Mouse (Mus musculus): ENCODE measurements around the gene Ebi3. TPM values are rescaled to one million over a fixed set of nuclear protein-coding genes. Genes with fewer than 3 reads are reported as not detected.

The Ebi3 gene
- polyA plus RNA-seq, 1 experiment from 2014 or later: 2.2 TPM

DNA sequence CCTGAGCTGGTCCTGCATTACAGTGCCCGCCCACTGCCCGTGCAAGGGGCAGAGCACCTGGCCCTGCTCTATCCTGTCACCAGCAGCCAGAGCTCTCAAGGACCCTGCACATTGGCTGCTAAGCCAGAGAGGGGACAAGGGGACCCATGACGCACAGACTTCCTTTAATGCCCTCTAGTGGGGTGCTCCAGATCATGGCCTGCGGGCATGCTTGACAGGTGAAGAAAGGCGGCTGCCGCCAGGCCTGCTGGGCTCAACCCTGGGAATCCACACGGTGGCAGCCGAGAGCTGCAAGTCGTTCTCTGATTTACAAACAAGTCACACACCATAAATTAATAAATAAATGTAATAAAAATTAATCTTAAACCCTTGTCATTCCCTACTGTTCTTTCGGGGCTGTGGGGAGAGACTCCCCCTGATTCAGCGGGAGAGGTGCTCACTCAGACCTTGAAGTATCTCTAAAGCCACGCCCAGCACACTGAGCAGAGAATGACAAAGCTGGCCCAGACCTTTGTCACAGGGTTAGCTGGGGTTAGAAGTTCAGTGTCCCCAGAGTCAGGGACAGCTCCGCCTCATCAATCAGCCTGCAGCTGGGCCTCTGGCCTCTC is 23.9 kb downstream of the Ebi3 start:
- Histone ChIP-seq H3K9me3 (ENCODE audit: control insufficient read depth, low read length) (no peaks in the 10 kb centered on the region), H3K27ac (ENCODE audit: low read depth, low read length) (no peak overlapping the region), H3K4me1 (ENCODE audit: control insufficient read depth, insufficient read depth, low read length) (peaks cover 10% of the 10 kb centered on the region; the same call in 1 of the 2 replicates), H3K4me3 (ENCODE audit: low read length) (no peak overlapping the region), H3K27me3 (ENCODE audit: control insufficient read depth, insufficient read depth, low read length) (no peaks in the 10 kb centered on the region), H3K4me2 (replicated peaks; ENCODE audit: low read depth, low read length) (no peak overlapping the region), H3K36me3 (ENCODE audit: control insufficient read depth, insufficient read depth, low read length) (no peaks in the 10 kb centered on the region), H3K9ac (ENCODE audit: low read depth, low read length) (no peak overlapping the region)
- WGBS: 14% methylated on average over 13 of the region's 13 CpGs
- peak; percentile 80 for ATAC-seq (ENCODE audit: low FRiP score, low TSS enrichment)

DNA sequence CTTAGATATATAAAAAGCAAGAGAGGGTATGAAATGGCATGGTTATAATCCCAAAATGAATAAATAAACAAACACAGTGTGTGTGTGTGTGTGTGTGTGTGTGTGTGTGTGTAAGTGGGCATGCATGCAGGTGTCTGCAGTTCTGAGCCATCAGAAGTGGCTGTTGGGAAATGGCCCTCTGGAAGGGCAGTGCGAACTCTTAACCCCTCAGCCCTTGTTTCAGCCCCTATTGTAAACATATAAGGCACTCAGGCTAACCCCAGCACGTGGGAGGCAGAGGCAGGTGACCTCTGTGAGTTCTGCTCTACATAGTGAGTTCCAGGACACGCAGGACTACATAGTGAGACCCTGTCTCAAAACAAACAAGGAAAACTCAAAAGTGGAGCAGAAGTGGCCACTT is 24.9 kb downstream of the Ebi3 start:
- H3K4me3 ChIP-seq (ENCODE audit: low read length): no peak overlapping the region
- no peak for ATAC-seq (ENCODE audit: low FRiP score, low TSS enrichment)
- no peak overlapping the region for H3K9ac ChIP-seq (ENCODE audit: low read depth, low read length)
- H3K36me3 ChIP-seq (ENCODE audit: control insufficient read depth, insufficient read depth, low read length): no peaks in the 10 kb centered on the region
- H3K4me1 ChIP-seq (ENCODE audit: control insufficient read depth, insufficient read depth, low read length): 0 out of 2 replicates have a peak, but pooled peaks cover 9% of the 10 kb centered on the region
- no peak overlapping the region for H3K27ac ChIP-seq (ENCODE audit: low read depth, low read length)
- H3K27me3 ChIP-seq (ENCODE audit: control insufficient read depth, insufficient read depth, low read length): no peaks in the 10 kb centered on the region
- no peaks in the 10 kb centered on the region for H3K9me3 ChIP-seq (ENCODE audit: control insufficient read depth, low read length)
- no peak overlapping the region for H3K4me2 ChIP-seq (replicated peaks; ENCODE audit: low read depth, low read length)
- WGBS: 27% methylated on average over 3 of the region's 3 CpGs

DNA sequence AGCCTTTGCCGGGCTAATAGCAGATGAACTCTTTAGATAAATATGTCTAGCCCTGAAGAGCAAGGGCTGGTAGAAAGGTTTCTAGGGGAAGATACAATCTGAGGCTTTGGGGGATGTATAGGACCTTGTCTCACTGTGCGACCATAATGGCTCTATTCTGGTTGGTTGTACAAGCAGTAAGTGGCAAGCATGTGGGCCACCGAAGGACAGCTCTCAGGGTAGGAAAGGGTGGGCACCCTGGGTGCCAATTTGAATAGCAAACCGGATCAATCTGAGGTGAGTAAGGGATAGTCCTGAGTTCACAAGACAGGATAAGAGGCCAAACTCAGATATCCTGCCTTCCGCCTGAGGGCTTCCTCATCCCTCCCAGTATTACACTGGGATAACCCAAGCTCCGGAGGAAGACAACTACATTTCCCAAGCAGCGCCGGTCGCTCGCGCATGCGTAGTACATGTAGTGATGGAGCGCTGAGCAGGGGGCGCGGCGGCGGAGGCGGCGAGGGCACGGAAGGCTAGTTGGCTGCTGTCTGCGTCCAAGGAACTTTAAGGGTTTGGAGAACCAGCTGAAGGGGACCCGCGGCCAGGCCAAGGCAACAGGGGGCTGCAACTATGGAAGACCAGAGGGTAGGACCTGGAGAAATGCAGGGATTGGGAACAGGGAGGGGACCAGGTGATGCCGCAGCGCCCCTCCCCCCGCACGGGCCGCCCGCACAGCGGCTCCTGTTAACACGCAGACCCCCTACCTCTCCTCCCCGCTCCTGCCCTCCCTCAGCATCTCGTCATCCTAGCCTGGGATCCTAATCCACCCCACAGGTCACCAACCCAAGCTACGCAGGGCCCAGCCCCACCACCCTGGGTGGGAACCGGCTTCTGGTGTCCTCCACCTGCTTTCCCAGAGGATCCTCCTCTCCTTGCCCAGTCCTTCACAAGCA is 33.9 kb downstream of the Ebi3 start, which contains the start of gene Fsd1:
Gene Fsd1 (plus strand): TSS at position 480 of the 932 bp plus-strand sequence.
- ATAC-seq (ENCODE audit: low FRiP score, low TSS enrichment): peak; percentile 78
- H3K4me1 ChIP-seq (ENCODE audit: control insufficient read depth, insufficient read depth, low read length): no peaks in the 10 kb centered on the region

DNA sequence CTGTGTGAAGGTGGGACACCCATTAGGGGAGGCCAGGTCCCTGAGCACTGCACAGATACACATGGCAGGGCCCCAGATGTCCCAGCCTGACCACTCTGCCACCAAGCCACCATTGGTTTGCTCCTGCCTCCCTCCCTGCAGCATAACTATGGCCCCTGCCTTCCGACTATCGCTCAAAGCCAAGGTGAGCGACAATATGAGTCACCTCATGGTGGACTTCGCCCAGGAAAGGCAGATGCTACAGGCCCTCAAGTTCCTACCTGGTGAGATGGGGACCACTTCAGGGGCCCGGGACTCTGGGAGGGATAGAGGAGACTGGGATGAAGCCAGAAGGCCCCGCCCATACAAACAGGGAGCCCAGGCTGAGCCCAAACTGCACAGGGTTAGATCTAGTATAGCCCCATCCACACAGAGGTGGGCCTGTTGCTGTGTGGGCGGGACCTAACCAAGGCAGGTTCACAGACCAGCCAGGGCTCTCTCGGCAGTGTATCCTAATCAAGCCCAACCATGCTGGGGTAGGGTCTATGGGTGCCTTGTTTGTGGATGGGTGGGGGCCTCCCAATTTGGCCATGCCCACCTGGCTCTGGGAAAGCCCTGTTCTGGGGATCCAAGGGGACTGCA is 37.9 kb downstream of the Ebi3 start:
- peak; percentile 9; the same call in 1 of the 2 replicates for ATAC-seq (ENCODE audit: low FRiP score, low TSS enrichment)
- Histone ChIP-seq H3K4me1 (ENCODE audit: control insufficient read depth, insufficient read depth, low read length) (no peaks in the 10 kb centered on the region), H3K9me3 (ENCODE audit: control insufficient read depth, low read length) (no peaks in the 10 kb centered on the region), H3K27ac (ENCODE audit: low read depth, low read length) (no peak overlapping the region), H3K36me3 (ENCODE audit: control insufficient read depth, insufficient read depth, low read length) (no peaks in the 10 kb centered on the region), H3K4me2 (replicated peaks; ENCODE audit: low read depth, low read length) (no peak overlapping the region), H3K9ac (ENCODE audit: low read depth, low read length) (no peak overlapping the region), H3K27me3 (ENCODE audit: control insufficient read depth, insufficient read depth, low read length) (no peaks in the 10 kb centered on the region), H3K4me3 (ENCODE audit: low read length) (no peak overlapping the region)
- WGBS: 89% methylated on average over 8 of the region's 8 CpGs

More for the DNA sequence above, 33.9 kb downstream of the Ebi3 start, which contains the start of gene Fsd1:
- Histone ChIP-seq H3K4me3 (ENCODE audit: low read length) (peak within 1 kb of the TSS; percentile 54), H3K9me3 (ENCODE audit: control insufficient read depth, low read length) (no peaks in the 10 kb centered on the region), H3K27me3 (ENCODE audit: control insufficient read depth, insufficient read depth, low read length) (no peaks in the 10 kb centered on the region), H3K36me3 (ENCODE audit: control insufficient read depth, insufficient read depth, low read length) (no peaks in the 10 kb centered on the region), H3K27ac (ENCODE audit: low read depth, low read length) (no peak within 1 kb of the TSS), H3K4me2 (replicated peaks; ENCODE audit: low read depth, low read length) (peak within 1 kb of the TSS; percentile 84), H3K9ac (ENCODE audit: low read depth, low read length) (peak within 1 kb of the TSS; percentile 56)
- WGBS: 8% methylated on average over 35 of the region's 35 CpGs

DNA sequence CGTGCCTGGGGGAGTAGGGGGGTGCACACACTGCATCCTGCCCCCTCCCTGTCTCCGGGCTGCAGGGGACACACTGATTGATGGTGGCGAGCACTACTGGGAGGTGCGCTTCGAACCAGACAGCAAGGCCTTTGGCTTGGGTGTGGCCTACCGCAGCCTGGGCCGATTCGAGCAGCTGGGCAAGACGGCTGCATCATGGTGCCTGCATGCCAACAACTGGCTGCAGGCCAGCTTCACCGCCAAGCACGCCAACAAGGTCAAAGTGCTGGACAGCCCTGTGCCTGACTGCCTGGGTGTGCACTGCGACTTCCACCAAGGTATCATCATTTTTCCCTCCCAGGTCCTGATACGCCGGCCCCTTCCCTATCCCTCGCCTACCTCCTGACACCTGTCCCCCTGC is 43.6 kb downstream of the Ebi3 start:
- H3K4me3 ChIP-seq (ENCODE audit: low read length): no peak overlapping the region
- no peaks in the 10 kb centered on the region for H3K9me3 ChIP-seq (ENCODE audit: control insufficient read depth, low read length)
- H3K27me3 ChIP-seq (ENCODE audit: control insufficient read depth, insufficient read depth, low read length): peaks cover 12% of the 10 kb centered on the region
- WGBS: 92% methylated on average over 15 of the region's 15 CpGs
- H3K4me1 ChIP-seq (ENCODE audit: control insufficient read depth, insufficient read depth, low read length): no peaks in the 10 kb centered on the region
- ATAC-seq (ENCODE audit: low FRiP score, low TSS enrichment): no peak
- H3K4me2 ChIP-seq (replicated peaks; ENCODE audit: low read depth, low read length): no peak overlapping the region
- H3K27ac ChIP-seq (ENCODE audit: low read depth, low read length): no peak overlapping the region
- no peak overlapping the region for H3K9ac ChIP-seq (ENCODE audit: low read depth, low read length)
- H3K36me3 ChIP-seq (ENCODE audit: control insufficient read depth, insufficient read depth, low read length): no peaks in the 10 kb centered on the region

DNA sequence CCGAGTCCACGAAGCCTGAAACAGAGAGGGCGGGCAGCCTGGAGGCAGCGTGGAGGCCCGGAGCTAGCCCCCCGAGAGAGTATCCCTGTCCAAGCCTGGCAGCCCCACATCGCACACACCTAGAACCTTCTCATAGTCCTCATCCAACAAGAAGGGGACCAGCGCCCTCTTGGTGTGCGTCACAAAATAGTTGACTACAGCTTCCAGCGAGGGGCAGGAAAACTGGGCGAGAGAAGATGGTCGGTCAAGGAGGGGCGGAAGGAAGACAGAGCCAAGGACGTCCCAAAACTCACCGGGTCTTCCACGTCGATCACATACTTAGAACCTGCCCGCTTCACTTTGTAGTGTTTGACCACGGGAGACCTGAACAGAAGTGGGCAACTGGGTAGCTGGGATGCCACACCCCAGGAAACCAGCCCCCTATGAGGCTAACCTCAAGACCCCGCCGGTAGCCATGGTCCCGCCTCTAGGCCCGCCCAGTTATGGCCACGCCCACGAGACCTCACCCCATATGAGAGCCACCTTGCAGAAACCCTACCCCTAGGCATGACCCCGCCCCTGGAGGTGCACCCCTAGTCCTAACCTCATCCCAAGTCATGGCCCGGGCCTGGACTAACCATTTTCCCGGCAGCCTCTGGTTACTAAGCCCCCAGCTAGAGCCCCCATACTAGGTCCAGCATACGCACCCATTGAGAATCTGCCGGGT is 47.5 kb downstream of the Ebi3 start:
- 0 out of 2 replicates have a peak, but pooled peaks have one; percentile 17 for ATAC-seq (ENCODE audit: low FRiP score, low TSS enrichment)
- Histone ChIP-seq H3K4me2 (replicated peaks; ENCODE audit: low read depth, low read length) (peak overlapping the region; percentile 26), H3K27ac (ENCODE audit: low read depth, low read length) (no peak overlapping the region), H3K4me3 (ENCODE audit: low read length) (peak overlapping the region; percentile 16; the same call in 1 of the 2 replicates), H3K9ac (ENCODE audit: low read depth, low read length) (no peak overlapping the region), H3K27me3 (ENCODE audit: control insufficient read depth, insufficient read depth, low read length) (peaks cover 13% of the 10 kb centered on the region), H3K9me3 (ENCODE audit: control insufficient read depth, low read length) (no peaks in the 10 kb centered on the region), H3K4me1 (ENCODE audit: control insufficient read depth, insufficient read depth, low read length) (no peaks in the 10 kb centered on the region), H3K36me3 (ENCODE audit: control insufficient read depth, insufficient read depth, low read length) (no peaks in the 10 kb centered on the region)
- WGBS: 8% methylated on average over 29 of the region's 30 CpGs

DNA sequence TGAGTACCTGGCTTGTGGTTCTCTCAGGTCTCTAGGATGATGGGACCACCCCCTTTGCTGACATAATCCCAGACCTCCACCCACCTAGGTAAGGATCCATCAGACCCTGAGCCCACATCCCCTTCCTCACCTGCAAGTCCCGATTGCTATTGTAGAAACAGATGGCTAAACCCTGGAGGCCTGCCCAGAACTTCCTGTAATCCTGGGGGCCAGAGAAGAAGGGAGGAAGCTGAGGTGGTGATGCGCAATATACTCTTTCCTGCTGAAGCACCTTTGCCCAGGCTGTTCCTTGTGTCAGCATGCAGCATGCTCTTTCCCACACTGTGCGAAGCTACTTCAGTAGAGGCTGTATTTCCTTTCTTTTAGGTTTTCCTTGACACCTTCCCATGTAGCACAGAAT is 50.6 kb downstream of the Ebi3 start:
- ATAC-seq (ENCODE audit: low FRiP score, low TSS enrichment): no peak
- H3K27me3 ChIP-seq (ENCODE audit: control insufficient read depth, insufficient read depth, low read length): peaks cover 13% of the 10 kb centered on the region

DNA sequence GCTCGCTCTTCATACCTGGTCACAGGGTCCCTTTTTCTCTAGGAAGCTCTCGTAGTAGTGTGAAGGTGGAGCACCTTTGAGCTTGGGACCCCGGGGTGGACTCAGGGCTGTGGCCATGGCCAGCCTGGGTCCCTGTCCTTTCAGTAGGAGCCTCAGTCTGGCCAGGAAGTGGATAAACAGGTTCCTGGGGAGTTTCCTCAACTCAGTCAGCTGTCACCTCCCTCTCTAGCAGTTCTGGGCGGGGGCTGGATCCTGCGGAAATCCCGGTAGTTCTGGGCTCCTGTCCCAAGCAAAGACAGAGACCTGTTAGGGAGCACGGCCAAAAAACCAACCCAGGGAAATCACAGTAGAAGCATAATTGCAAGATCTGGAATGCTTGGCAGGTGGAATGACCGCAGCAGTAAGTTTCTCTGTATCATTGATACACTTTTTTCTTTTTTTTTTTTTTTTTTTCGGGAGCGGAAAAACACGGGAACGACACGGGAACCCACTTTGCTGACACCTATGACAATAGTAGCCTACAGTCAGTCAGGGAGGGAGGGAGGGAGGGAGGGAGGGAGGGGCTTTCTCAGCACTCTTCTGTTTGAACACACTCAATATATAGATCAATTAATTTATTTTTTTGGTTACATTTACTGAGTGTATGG is 53.1 kb downstream of the Ebi3 start, which contains the start of the genes Stap2 and Mpnd:
Gene Stap2 (minus strand): TSS at position 170 of the 647 bp plus-strand sequence.
Gene Mpnd (plus strand): TSS at position 297 of the 647 bp plus-strand sequence.
- Histone ChIP-seq H3K4me2 (replicated peaks; ENCODE audit: low read depth, low read length) (peak within 1 kb of the TSS; percentile 34; the same call in 1 of the 2 replicates), H3K27ac (ENCODE audit: low read depth, low read length) (no peak within 1 kb of the TSS), H3K27me3 (ENCODE audit: control insufficient read depth, insufficient read depth, low read length) (peaks cover 7% of the 10 kb centered on the region; the same call in 1 of the 2 replicates), H3K4me1 (ENCODE audit: control insufficient read depth, insufficient read depth, low read length) (peaks cover 13% of the 10 kb centered on the region), H3K9ac (ENCODE audit: low read depth, low read length) (peak within 1 kb of the TSS; percentile 29; the same call in 1 of the 2 replicates), H3K9me3 (ENCODE audit: control insufficient read depth, low read length) (no peaks in the 10 kb centered on the region), H3K36me3 (ENCODE audit: control insufficient read depth, insufficient read depth, low read length) (no peaks in the 10 kb centered on the region), H3K4me3 (ENCODE audit: low read length) (peak within 1 kb of the TSS; percentile 18)
- ATAC-seq (ENCODE audit: low FRiP score, low TSS enrichment): no peak
- WGBS: 34% methylated on average over 13 of the region's 13 CpGs

More for the DNA sequence above, 50.6 kb downstream of the Ebi3 start:
- Histone ChIP-seq H3K36me3 (ENCODE audit: control insufficient read depth, insufficient read depth, low read length) (no peaks in the 10 kb centered on the region), H3K4me2 (replicated peaks; ENCODE audit: low read depth, low read length) (no peak overlapping the region), H3K4me3 (ENCODE audit: low read length) (no peak overlapping the region), H3K4me1 (ENCODE audit: control insufficient read depth, insufficient read depth, low read length) (0 out of 2 replicates have a peak, but pooled peaks cover 3% of the 10 kb centered on the region), H3K9me3 (ENCODE audit: control insufficient read depth, low read length) (no peaks in the 10 kb centered on the region), H3K9ac (ENCODE audit: low read depth, low read length) (no peak overlapping the region), H3K27ac (ENCODE audit: low read depth, low read length) (no peak overlapping the region)
- 72% methylated on average over 3 of the region's 3 CpGs for WGBS
